Mouse (Mus musculus) stomach, embryonic 14.5 days (tissue): ENCODE data around the gene Igsf21. TPM values are rescaled to one million over a fixed set of nuclear protein-coding genes. Genes with fewer than 3 reads are reported as not detected.

Source experiments
- ATAC-seq: fragments of 200-750 bp; cut with Nextera tagmentation; 2 replicates; pipeline ENCODE4 v1.8.0; 2017; ENCODE audit warnings: low read depth, moderate TSS enrichment; ENCODE audit not compliant: insufficient number of reproducible peaks, insufficient read depth, low FRiP score
- H3K27ac ChIP-seq: fragments of 300-500 bp; sonication (generic); 2 replicates; pipeline ENCODE4 v1.5.1; 2014; ENCODE audit warnings: mild to moderate bottlenecking, low read length, moderate library complexity, mixed read lengths
- H3K27me3 ChIP-seq: fragments of 300-500 bp; sonication (generic); 2 replicates; pipeline ENCODE4 v1.6.1; 2014; ENCODE audit warnings: low read length, control low read depth, mixed read lengths; ENCODE audit not compliant: control insufficient read depth, insufficient read depth
- H3K36me3 ChIP-seq: fragments of 300-500 bp; sonication (generic); 2 replicates; pipeline ENCODE4 v1.6.1; 2014; ENCODE audit warnings: mild to moderate bottlenecking, control low read depth, low read length, moderate library complexity, mixed read lengths; ENCODE audit not compliant: control insufficient read depth, insufficient read depth
- H3K4me1 ChIP-seq: fragments of 300-500 bp; sonication (generic); 2 replicates; pipeline ENCODE4 v1.6.1; 2014; ENCODE audit warnings: low read length, control low read depth, mixed read lengths; ENCODE audit not compliant: control insufficient read depth, insufficient read depth
- H3K4me2 ChIP-seq: fragments of 300-500 bp; sonication (generic); replicated peaks from 2 replicates; pipeline ENCODE4 v1.6.1; 2014; ENCODE audit warnings: low read depth, low read length, control low read depth
- H3K4me3 ChIP-seq: fragments of 300-500 bp; sonication (generic); 2 replicates; pipeline ENCODE4 v1.5.1; 2014; ENCODE audit warnings: low read depth, low read length, control low read depth
- H3K9ac ChIP-seq: fragments of 300-500 bp; sonication (generic); replicated peaks from 2 replicates; pipeline ENCODE4 v1.6.1; 2014; ENCODE audit warnings: low read depth, mild to moderate bottlenecking, control low read depth, low read length, moderate library complexity, mixed read lengths
- H3K9me3 ChIP-seq: fragments of 300-500 bp; sonication (generic); 2 replicates; pipeline ENCODE4 v1.6.1; 2016; ENCODE audit warnings: low read depth, low read length, control low read depth; ENCODE audit not compliant: control insufficient read depth
- WGBS: fragments of 180-500 bp; shearing (Covaris S2); extraction: QIAGEN DNeasy Blood & Tissue Kit; methylation state at CpG from one replicate; pipeline ENCODE4 v1.1.7; 2014; 5-methylcytosine and 5-hydroxymethylcytosine counted together
- polyA plus RNA-seq: library from polyadenylated mRNA; unstranded; fragments of >200 nt; fragmentation: Nextera tagmentation; extraction: Ambion mirVana; gene quantifications from 2 replicates; pipeline ENCODE4 v1.2.1, GENCODE M21; 2014

Igsf21 gene
- polyA plus RNA-seq, 1 experiment from 2014 or later: 1.2 TPM

- H3K9me3 ChIP-seq: no peaks in the 10 kb centered on the region
- 80% methylated on average over 18 of the region's 18 CpGs for WGBS
- peaks cover 10% of the 10 kb centered on the region for H3K27me3 ChIP-seq
- H3K4me1 ChIP-seq: no peaks in the 10 kb centered on the region
- H3K27ac ChIP-seq: no peak overlapping the region
- no peak for ATAC-seq
- H3K9ac ChIP-seq: no peak overlapping the region
- no peaks in the 10 kb centered on the region for H3K36me3 ChIP-seq
- no peak overlapping the region for H3K4me2 ChIP-seq
- no peak overlapping the region for H3K4me3 ChIP-seq
These were observed 132.7 kb downstream of the Igsf21 start for GRCm38 (mm10) chr4:140113690-140114475.

DNA sequence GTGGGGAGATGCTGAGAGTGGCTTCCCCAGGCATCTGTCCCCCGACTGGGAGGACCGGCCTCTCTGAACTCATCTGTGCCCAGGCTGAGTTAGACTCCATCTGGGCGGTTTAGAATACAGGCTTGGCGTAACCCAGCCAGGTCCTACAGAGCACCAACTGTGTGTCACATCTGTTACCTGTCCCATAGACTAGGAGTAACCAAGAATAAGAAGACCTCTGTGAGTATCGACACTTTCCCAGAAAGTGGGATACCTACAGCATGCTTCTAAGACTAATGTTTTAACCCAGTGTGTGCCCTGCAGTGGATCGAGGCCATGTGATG, 137.0 kb downstream of the Igsf21 start:
- no peak overlapping the region for H3K4me2 ChIP-seq
- H3K36me3 ChIP-seq: no peaks in the 10 kb centered on the region
- H3K4me3 ChIP-seq: no peak overlapping the region
- no peaks in the 10 kb centered on the region for H3K9me3 ChIP-seq
- no peak overlapping the region for H3K9ac ChIP-seq
- no peak overlapping the region for H3K27ac ChIP-seq
- ATAC-seq: no peak
- H3K4me1 ChIP-seq: peaks cover 4% of the 10 kb centered on the region; the same call in 1 of the 2 replicates
- peaks cover 19% of the 10 kb centered on the region for H3K27me3 ChIP-seq
- 52% methylated on average over 6 of the region's 6 CpGs for whole genome bisulfite sequencing

DNA sequence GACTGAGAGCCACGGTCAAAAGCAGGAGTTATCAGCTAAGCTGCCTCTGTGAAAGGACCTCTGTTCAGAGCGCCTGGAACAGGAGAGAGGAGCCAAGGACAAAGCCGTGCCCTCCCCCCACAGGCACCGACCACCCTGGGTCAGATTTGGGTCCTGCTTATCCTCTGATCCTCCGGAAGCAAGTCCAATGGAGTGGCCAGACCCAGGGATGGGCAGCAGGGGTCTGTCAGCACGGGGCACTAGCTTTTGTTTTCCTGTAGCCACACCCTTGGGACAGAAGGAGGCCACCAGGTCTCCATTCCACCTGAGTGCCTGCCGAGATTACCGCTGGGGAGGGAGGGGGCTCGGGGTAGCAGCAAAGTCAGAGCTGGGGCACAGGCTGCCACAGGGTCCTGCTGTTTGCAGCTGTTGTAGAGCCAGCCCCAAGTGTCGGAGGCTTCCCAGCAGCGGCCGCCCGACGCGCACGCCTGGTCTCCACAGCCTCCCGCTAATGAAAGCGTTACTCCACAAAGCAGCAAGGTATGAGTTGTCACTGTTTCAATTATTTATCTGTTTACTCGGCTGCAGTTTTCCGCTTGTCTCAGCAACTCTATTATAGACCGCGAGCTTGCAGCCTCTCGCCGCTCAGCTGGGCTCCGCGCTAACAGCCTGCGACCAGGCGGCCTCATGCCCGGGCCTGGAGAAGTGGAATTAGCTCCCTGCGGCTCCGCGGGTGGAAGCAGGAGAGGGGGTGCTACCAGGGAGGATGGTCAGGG, 137.5 kb downstream of the Igsf21 start:
- ATAC-seq: no peak
- Histone ChIP-seq H3K36me3 (no peaks in the 10 kb centered on the region), H3K27ac (no peak overlapping the region), H3K9me3 (no peaks in the 10 kb centered on the region), H3K4me1 (peaks cover 4% of the 10 kb centered on the region; the same call in 1 of the 2 replicates), H3K4me3 (no peak overlapping the region), H3K9ac (no peak overlapping the region), H3K27me3 (peaks cover 19% of the 10 kb centered on the region), H3K4me2 (peak overlapping the region; percentile 23; the same call in 1 of the 2 replicates)
- 3% methylated on average over 32 of the region's 32 CpGs for WGBS

GRCm38 (mm10) chr4:140107161-140107560, 139.4 kb downstream of the Igsf21 start:
- no peaks in the 10 kb centered on the region for H3K9me3 ChIP-seq
- no peak overlapping the region for H3K4me3 ChIP-seq
- no peaks in the 10 kb centered on the region for H3K36me3 ChIP-seq
- H3K4me1 ChIP-seq: peaks cover 9% of the 10 kb centered on the region; the same call in 1 of the 2 replicates
- H3K4me2 ChIP-seq: no peak overlapping the region
- H3K9ac ChIP-seq: no peak overlapping the region
- H3K27ac ChIP-seq: no peak overlapping the region
- peaks cover 19% of the 10 kb centered on the region for H3K27me3 ChIP-seq
- no peak for ATAC-seq
- WGBS: 71% methylated on average over 11 of the region's 12 CpGs

- peaks cover 14% of the 10 kb centered on the region for H3K27me3 ChIP-seq
- no peaks in the 10 kb centered on the region for H3K36me3 ChIP-seq
- ATAC-seq: no peak
- H3K27ac ChIP-seq: no peak overlapping the region
- 2% methylated on average over 6 of the region's 6 CpGs for WGBS
- H3K9ac ChIP-seq: no peak overlapping the region
- H3K4me1 ChIP-seq: peaks cover 9% of the 10 kb centered on the region; the same call in 1 of the 2 replicates
- no peak overlapping the region for H3K4me2 ChIP-seq
- no peaks in the 10 kb centered on the region for H3K9me3 ChIP-seq
- no peak overlapping the region for H3K4me3 ChIP-seq
These were observed 141.8 kb downstream of the Igsf21 start for GRCm38 (mm10) chr4:140104795-140105194.

DNA sequence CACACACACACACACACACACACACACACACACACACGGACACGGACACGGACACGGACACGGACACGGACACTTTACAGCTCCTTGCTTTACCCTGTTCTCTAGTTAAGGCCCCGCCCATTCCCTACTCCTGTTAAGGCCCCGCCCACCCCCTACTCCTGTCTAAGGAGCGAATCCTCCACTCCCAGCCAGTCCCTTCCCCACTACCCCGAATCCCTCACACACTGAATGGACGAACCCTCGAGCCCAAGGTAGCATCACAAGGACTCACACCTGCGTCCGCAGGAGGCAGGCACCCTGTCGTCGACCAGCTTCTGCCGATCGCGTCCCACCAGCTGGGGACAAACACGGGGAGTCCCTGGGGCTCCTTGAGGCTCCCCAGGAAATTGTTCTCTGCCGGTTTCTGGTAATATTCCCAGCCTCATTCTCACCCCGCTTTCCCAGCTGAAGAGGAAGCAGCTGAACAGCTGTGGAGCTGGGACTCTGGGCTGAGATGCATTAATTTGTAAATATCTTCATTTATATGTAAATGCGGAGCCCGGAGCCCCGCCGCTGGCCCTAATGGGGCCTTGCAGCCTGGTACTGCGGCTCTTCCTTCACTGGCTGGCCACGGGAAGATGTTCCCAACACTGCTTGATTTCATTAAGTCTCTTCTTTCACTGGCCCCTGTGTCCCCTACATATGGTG, 143.1 kb downstream of the Igsf21 start:
- Histone ChIP-seq H3K9ac (no peak overlapping the region), H3K4me3 (peak overlapping the region; percentile 8; the same call in 1 of the 2 replicates), H3K9me3 (no peaks in the 10 kb centered on the region), H3K27ac (no peak overlapping the region), H3K4me2 (peak overlapping the region; percentile 35), H3K27me3 (peaks cover 5% of the 10 kb centered on the region; the same call in 1 of the 2 replicates), H3K36me3 (no peaks in the 10 kb centered on the region), H3K4me1 (peaks cover 9% of the 10 kb centered on the region; the same call in 1 of the 2 replicates)
- 3% methylated on average over 28 of the region's 28 CpGs for WGBS
- ATAC-seq: 0 out of 2 replicates have a peak, but pooled peaks have one; percentile 29

DNA sequence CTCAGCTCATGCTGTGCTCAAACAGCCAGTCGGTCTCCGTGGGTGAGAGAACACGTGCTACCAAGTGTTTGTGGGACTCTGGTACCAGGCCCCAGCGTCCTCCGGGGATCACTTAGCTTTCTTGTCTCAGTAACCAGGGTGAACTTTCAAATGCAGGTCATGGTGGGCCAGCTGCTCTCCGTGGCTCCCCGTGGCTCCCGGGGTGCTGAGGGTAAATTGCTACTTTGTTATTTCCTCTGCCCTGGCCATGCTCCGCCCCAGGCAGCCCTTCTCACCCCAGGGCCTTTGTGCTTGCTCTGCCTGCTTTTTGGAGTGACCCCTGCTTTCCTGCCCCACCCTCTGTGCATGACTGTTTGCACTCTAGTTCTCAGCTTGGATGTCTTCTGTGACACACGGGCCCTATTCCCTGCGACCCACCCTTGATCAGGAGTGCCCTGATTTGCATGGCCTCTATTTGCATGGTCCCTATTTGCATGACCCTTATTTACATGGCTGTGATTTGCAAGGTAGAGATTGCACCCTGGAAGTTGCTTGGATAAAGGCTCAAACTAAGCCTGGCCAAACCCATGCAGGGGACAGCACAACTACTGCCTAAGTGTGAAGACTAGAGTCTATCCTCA, 143.9 kb downstream of the Igsf21 start:
- no peaks in the 10 kb centered on the region; the same call in 1 of the 2 replicates for H3K27me3 ChIP-seq
- no peaks in the 10 kb centered on the region for H3K36me3 ChIP-seq
- no peak overlapping the region for H3K4me2 ChIP-seq
- WGBS: 16% methylated on average over 11 of the region's 11 CpGs
- peaks cover 9% of the 10 kb centered on the region; the same call in 1 of the 2 replicates for H3K4me1 ChIP-seq
- no peak overlapping the region for H3K27ac ChIP-seq
- H3K9ac ChIP-seq: no peak overlapping the region
- no peak overlapping the region for H3K4me3 ChIP-seq
- no peak for ATAC-seq
- no peaks in the 10 kb centered on the region for H3K9me3 ChIP-seq

DNA sequence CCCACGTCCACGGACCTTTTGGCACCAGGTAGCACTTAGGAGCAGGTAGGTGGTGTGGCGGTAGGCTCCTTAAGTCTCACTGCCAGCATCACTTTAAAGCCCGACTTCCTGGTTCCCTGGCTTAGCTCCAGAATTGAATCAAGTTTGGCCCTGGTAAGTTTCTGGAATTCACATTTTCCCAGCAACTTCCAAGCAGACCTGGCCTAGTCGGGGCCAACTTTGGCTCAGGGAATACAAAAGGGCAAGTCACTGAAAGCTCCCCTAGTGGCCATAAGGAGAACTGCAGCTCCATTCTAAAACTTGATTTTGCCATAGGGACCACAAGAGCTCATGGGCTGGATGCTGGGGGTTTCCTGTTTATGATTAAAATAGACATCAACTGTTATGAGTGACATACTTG, 145.5 kb downstream of the Igsf21 start:
- H3K4me1 ChIP-seq: peaks cover 9% of the 10 kb centered on the region; the same call in 1 of the 2 replicates
- H3K27me3 ChIP-seq: no peaks in the 10 kb centered on the region
- H3K4me3 ChIP-seq: no peak overlapping the region
- H3K9ac ChIP-seq: no peak overlapping the region
- no peak overlapping the region for H3K27ac ChIP-seq
- ATAC-seq: no peak
- H3K36me3 ChIP-seq: no peaks in the 10 kb centered on the region
- no peaks in the 10 kb centered on the region for H3K9me3 ChIP-seq
- WGBS: 76% methylated on average over 5 of the region's 5 CpGs
- no peak overlapping the region for H3K4me2 ChIP-seq
